Mouse (Mus musculus) ES-Bruce4 (cell line): ENCODE measurements at regions not wholly inside any gene's neighbourhood (a gene's known extent, or its start where the extent isn't known, plus 50 kb on each side); places are given as distances from the start of the nearest gene placed in this dataset.

Experiments
- CTCF ChIP-seq: IDR thresholded peaks from one replicate; pipeline ENCODE4 v1.8.1; 2011; ENCODE audit warnings: low read depth, low read length
- EP300 ChIP-seq: IDR thresholded peaks from 2 replicates; pipeline ENCODE4 v1.6.1; 2011; ENCODE audit warnings: low read depth, low read length; ENCODE audit not compliant: insufficient read depth
- POLR2A ChIP-seq: IDR thresholded peaks from one replicate; pipeline ENCODE4 v1.8.1; 2011; ENCODE audit warnings: low read length; ENCODE audit not compliant: insufficient read depth

DNA sequence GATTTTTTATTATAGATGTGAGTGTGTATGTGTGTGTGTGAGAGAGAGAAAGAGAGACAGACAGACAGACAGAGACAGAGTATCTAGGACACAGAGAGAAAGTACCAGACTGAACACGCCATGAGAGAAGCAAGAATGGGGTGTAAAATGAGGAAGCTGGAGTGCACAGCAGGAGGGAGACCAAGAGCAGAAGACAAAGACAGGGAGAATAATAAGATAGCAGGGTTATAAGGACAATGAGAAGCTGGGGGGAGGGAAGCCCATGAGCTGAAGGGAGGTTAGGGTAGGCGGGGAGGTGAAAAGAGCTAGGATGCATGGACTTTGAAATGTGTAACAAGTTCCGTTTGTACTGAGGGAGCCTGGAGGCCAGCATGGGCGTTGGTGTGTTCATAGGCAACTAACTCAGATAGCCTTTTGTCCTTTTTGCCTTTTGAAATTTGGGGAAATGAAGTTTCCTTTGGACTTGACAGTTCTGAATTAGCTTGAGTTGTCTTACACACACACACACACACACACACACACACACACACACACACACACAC lies 136.8 kb upstream of the Teddm2 start:
- no peak for TF ChIP-seq CTCF
- TF ChIP-seq POLR2A, result no peak
- TF ChIP-seq EP300, result no peak
